Mouse (Mus musculus) olfactory bulb, adult 2 months (tissue): Measurements from ENCODE around the gene Upk3bl.

Experiments
- CTCF ChIP-seq: fragments of 200-500 bp; IDR thresholded peaks from 2 replicates; pipeline ENCODE4 v1.5.1; 2012; ENCODE audit warnings: low read depth, mild to moderate bottlenecking, low read length, moderate library complexity; ENCODE audit not compliant: insufficient read depth
- POLR2A ChIP-seq: fragments of 200-500 bp; IDR thresholded peaks from 2 replicates; pipeline ENCODE4 v1.6.1; 2012; ENCODE audit warnings: mild to moderate bottlenecking, low read depth, low read length, moderate library complexity; ENCODE audit not compliant: insufficient read depth

DNA sequence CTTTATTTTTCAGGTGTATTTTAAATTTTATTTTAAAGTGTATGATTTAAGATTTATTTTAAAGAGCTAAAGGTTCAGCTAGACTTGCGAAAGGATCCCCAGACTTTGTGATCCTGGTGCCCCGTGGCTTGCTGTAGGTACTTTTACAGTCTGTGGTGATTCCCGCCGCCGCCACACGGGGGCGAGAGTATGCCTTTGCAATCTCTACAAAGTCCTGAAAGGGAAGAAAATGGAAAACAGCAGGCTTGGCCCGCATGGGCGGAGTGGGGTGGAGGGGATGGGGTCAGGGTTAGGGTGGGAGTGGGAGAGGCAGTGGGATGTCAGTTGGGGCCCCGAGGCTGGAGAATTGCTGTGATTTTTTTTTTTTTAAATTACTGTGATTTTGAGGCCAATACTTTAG is 8.3 kb upstream of the Upk3bl start:
- no peak for TF ChIP-seq POLR2A
- peak; percentile 76; the same call in 1 of the 2 replicates for TF ChIP-seq CTCF
